Mouse (Mus musculus) brain, embryonic 14.5 days (tissue): ENCODE measurements around the gene Mertk.

Experiments used
- CTCF ChIP-seq: fragments of 200-500 bp; IDR thresholded peaks from 2 replicates; pipeline ENCODE4 v1.5.1; 2012; ENCODE audit warnings: inconsistent platforms, mild to moderate bottlenecking, moderate library complexity, borderline replicate concordance; ENCODE audit not compliant: insufficient read depth, insufficient read length; ENCODE audit errors: extremely low read depth
- POLR2A ChIP-seq: fragments of 200-500 bp; IDR thresholded peaks from 2 replicates; pipeline ENCODE4 v1.6.1; 2012; ENCODE audit warnings: mild to moderate bottlenecking, inconsistent platforms, borderline replicate concordance; ENCODE audit not compliant: poor library complexity, insufficient read depth, insufficient read length, severe bottlenecking; ENCODE audit errors: extremely low read depth

DNA sequence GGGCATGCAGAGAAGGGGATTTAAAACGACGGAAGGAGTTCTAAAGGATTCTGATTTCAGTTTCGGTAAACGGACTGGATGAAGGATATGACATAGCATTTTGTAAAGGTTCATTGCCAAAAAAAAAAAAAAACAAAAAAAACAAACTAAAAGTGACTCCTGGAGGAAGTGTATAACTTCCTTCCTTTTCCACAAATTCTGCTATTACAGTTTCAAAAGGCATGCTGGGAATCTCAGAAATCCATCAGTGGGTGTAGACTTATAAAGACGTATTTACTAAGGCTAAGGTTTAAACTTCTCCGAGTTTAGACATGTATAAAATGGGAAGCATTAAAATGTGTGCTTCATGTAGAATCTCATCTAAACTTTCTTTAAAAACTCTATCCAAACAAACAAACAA lies 52.3 kb downstream of the Mertk start:
- TF ChIP-seq POLR2A (no peak), CTCF (no peak)
